Mouse (Mus musculus): ENCODE data around the gene Zfp414. TPM values are rescaled to one million over a fixed set of nuclear protein-coding genes. Genes with fewer than 3 reads are reported as not detected.

Gene Zfp414
- polyA plus RNA-seq, 1 experiment from 2014 or later = 54.3 TPM

DNA sequence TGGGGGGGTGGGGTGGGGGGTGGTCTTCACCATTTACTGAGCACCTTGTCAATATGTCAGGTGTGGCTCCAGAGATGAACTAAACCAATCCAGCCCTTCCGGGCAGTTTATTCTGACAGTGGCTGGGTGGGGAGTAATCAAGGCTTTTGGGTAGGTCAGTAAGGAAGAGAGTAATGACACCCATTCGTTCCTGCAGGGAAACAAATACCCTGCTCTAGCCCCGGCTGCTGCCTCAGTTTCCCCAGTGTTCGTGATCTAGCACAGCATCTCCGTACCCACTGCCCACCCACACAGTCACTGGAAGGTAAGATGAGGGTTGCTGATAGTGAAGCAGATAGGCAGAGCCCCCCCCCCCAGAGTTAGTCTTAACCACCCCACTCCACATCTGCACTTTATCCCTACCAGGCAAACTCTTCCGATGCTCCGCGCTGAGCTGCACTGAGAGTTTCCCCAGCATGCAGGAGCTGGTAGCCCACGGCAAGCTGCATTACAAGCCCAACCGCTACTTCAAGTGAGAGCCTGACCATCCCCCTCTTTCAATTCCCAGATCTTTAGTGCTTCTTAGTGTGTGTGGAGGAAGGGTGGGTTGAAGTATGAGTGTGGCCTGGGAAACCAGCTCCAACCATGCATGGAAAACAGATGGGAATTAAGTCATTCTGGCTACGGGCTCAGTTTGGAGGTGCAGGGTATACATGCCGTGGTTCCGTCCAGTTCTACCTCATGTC lies 1.4 kb downstream of the Zfp414 start:
- WGBS = 89% methylated on average over 13 of the region's 13 CpGs
- no peaks in the 10 kb centered on the region for H3K9me3 ChIP-seq (replicated peaks)
- H3K4me3 ChIP-seq = peak overlapping the region; percentile 77
- no peaks in the 10 kb centered on the region for H3K27me3 ChIP-seq (ENCODE audit: low read depth, poor library complexity, severe bottlenecking)
- peaks cover 44% of the 10 kb centered on the region for H3K36me3 ChIP-seq
- peak overlapping the region; percentile 98; the same call in 1 of the 2 replicates for H3K27ac ChIP-seq (replicated peaks)
- peaks cover 26% of the 10 kb centered on the region for H3K4me1 ChIP-seq
- no peak for DNase-seq (ENCODE audit: low spot score)

GRCm38 (mm10) chr17:33631236-33631635 lies 2.3 kb downstream of the Zfp414 start:
- no peaks in the 10 kb centered on the region for H3K27me3 ChIP-seq (ENCODE audit: low read depth, poor library complexity, severe bottlenecking)
- 95% methylated on average over 9 of the region's 9 CpGs for WGBS
- H3K9me3 ChIP-seq (replicated peaks) = no peaks in the 10 kb centered on the region
- DNase-seq (ENCODE audit: low spot score) = peak; percentile 7
- peaks cover 26% of the 10 kb centered on the region for H3K4me1 ChIP-seq
- no peak overlapping the region for H3K4me3 ChIP-seq
- H3K27ac ChIP-seq (replicated peaks) = no peak overlapping the region
- peaks cover 49% of the 10 kb centered on the region for H3K36me3 ChIP-seq

GRCm38 (mm10) chr17:33631796-33632195 lies 2.9 kb downstream of the Zfp414 start:
- Histone ChIP-seq H3K4me3 (no peak overlapping the region), H3K36me3 (peaks cover 52% of the 10 kb centered on the region), H3K27ac (replicated peaks) (no peak overlapping the region), H3K27me3 (ENCODE audit: low read depth, poor library complexity, severe bottlenecking) (no peaks in the 10 kb centered on the region), H3K4me1 (peaks cover 26% of the 10 kb centered on the region), H3K9me3 (replicated peaks) (no peaks in the 10 kb centered on the region)
- no peak for DNase-seq (ENCODE audit: low spot score)
- 92% methylated on average over 5 of the region's 5 CpGs for WGBS

DNA sequence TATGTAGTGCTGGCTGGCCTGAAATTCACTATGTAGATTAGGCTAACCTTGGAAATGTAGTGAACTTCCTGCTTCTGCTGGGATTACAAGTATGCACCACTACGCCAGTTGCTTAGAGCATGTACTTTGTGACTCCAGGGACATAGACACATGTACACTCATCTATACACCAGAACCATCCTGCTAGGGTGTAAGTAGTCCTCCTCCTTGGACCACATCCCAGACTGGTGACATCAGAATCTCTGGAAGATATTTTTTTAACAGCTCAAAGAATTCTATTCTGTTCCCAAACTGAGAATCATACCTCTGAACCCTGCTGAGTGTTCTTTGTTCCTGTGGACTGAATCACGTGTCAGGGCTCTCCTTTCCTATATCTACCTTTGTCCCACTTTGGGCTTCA lies 8.1 kb downstream of the Zfp414 start:
- peaks cover 78% of the 10 kb centered on the region for H3K36me3 ChIP-seq
- no peaks in the 10 kb centered on the region for H3K27me3 ChIP-seq (ENCODE audit: low read depth, poor library complexity, severe bottlenecking)
- H3K27ac ChIP-seq (replicated peaks) = no peak overlapping the region
- no peak overlapping the region for H3K4me3 ChIP-seq
- DNase-seq (ENCODE audit: low spot score) = no peak
- H3K4me1 ChIP-seq = no peaks in the 10 kb centered on the region
- WGBS = 92% methylated on average over 2 of the region's 2 CpGs
- no peaks in the 10 kb centered on the region for H3K9me3 ChIP-seq (replicated peaks)

GRCm38 (mm10) chr17:33637516-33638276 lies 8.8 kb downstream of the Zfp414 start, which contains the start of gene Pram1:
Pram1 (plus strand) TSS chr17:33638056.
- WGBS = 91% methylated on average over 4 of the region's 4 CpGs
- DNase-seq (ENCODE audit: low spot score) = no peak

GRCm38 (mm10) chr17:33639743-33640142 lies 10.9 kb downstream of the Zfp414 start:
- no peaks in the 10 kb centered on the region for H3K27me3 ChIP-seq (ENCODE audit: low read depth, poor library complexity, severe bottlenecking)
- no peak overlapping the region for H3K4me3 ChIP-seq
- DNase-seq (ENCODE audit: low spot score) = no peak
- no peaks in the 10 kb centered on the region for H3K4me1 ChIP-seq
- no peaks in the 10 kb centered on the region for H3K9me3 ChIP-seq (replicated peaks)
- WGBS = 73% methylated on average over 6 of the region's 6 CpGs
- peaks cover 84% of the 10 kb centered on the region for H3K36me3 ChIP-seq
- H3K27ac ChIP-seq (replicated peaks) = no peak overlapping the region

More at GRCm38 (mm10) chr17:33637516-33638276, 8.8 kb downstream of the Zfp414 start, which contains the start of gene Pram1:
- Histone ChIP-seq H3K4me3 (no peak within 1 kb of the TSS), H3K4me1 (no peaks in the 10 kb centered on the region), H3K27me3 (ENCODE audit: low read depth, poor library complexity, severe bottlenecking) (no peaks in the 10 kb centered on the region), H3K27ac (replicated peaks) (no peak within 1 kb of the TSS), H3K36me3 (peaks cover 81% of the 10 kb centered on the region), H3K9me3 (replicated peaks) (no peaks in the 10 kb centered on the region)

DNA sequence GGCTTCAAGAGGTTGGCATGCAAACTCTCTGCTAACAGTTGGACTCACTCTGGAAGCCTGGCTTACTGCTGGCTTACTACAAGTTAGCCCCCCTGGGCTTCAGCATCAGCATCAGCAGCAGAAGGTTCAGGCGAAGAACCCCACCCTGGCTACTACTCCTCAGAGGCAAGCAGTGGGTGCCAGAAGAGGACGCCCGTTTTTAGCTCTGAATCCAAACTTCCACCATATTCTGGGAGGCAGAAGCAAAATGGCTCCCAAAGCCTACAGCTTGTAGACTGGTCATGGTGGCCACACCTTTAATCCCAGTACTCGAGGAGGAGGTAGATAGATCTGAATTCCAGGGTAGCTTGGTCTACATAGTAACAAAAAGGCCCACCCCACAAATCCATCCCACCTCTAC lies 15.2 kb downstream of the Zfp414 start:
- no peak for DNase-seq (ENCODE audit: low spot score)
- H3K9me3 ChIP-seq (replicated peaks) = no peaks in the 10 kb centered on the region
- no peak overlapping the region for H3K27ac ChIP-seq (replicated peaks)
- H3K36me3 ChIP-seq = peaks cover 93% of the 10 kb centered on the region
- no peaks in the 10 kb centered on the region for H3K4me1 ChIP-seq
- no peaks in the 10 kb centered on the region for H3K27me3 ChIP-seq (ENCODE audit: low read depth, poor library complexity, severe bottlenecking)
- no peak overlapping the region for H3K4me3 ChIP-seq
- 95% methylated on average over 4 of the region's 4 CpGs for WGBS

- 96% methylated on average over 8 of the region's 8 CpGs for WGBS
- no peaks in the 10 kb centered on the region for H3K9me3 ChIP-seq (replicated peaks)
Observed at GRCm38 (mm10) chr17:33645073-33645472, 16.2 kb downstream of the Zfp414 start.

DNA sequence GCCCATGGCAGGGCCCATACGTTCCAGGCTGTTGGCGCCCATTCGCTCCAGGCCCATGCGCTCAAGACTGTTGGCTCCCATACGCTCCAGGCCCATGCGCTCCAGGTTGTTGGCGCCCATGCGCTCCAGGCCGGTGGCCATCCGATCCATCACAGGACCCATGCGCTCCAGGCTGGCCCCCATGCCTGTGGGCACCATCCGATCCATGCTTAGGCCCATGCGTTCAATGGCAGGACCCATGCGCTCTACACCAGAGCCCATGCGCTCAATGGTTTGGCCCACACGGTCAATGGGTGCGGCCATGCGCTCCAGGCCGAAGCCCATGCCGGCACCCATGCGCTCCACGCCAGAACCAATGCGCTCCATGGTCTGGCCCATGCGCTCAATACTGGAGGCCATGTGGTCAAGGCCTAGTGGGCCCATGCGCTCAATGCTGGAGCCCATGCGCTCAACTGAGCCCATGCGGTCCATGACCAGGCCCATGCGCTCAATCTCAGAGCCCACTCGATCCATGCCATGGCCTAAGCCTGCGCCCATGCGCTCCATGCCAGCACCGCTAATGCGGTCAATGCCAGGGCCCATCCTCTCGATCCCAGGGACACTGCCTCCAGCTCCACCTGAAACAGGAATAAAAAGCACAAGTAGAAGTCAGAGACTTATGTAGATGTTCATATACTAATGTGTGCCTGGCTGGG lies 21.0 kb downstream of the Zfp414 start:
- Histone ChIP-seq H3K27ac (replicated peaks) (no peak overlapping the region), H3K4me3 (no peak overlapping the region), H3K9me3 (replicated peaks) (no peaks in the 10 kb centered on the region), H3K4me1 (no peaks in the 10 kb centered on the region), H3K36me3 (peaks cover 100% of the 10 kb centered on the region), H3K27me3 (ENCODE audit: low read depth, poor library complexity, severe bottlenecking) (no peaks in the 10 kb centered on the region)
- DNase-seq (ENCODE audit: low spot score) = no peak
- 98% methylated on average over 34 of the region's 34 CpGs for WGBS

More at GRCm38 (mm10) chr17:33645073-33645472, 16.2 kb downstream of the Zfp414 start:
- Histone ChIP-seq H3K4me3 (no peak overlapping the region), H3K27me3 (ENCODE audit: low read depth, poor library complexity, severe bottlenecking) (no peaks in the 10 kb centered on the region), H3K36me3 (peaks cover 96% of the 10 kb centered on the region), H3K27ac (replicated peaks) (no peak overlapping the region), H3K4me1 (no peaks in the 10 kb centered on the region)
- DNase-seq (ENCODE audit: low spot score) = no peak

GRCm38 (mm10) chr17:33666813-33667212 lies 37.9 kb downstream of the Zfp414 start:
- no peaks in the 10 kb centered on the region for H3K9me3 ChIP-seq (replicated peaks)
- H3K27ac ChIP-seq (replicated peaks) = no peak overlapping the region
- no peak overlapping the region for H3K4me3 ChIP-seq
- H3K27me3 ChIP-seq (ENCODE audit: low read depth, poor library complexity, severe bottlenecking) = no peaks in the 10 kb centered on the region
- H3K4me1 ChIP-seq = no peaks in the 10 kb centered on the region
- peaks cover 80% of the 10 kb centered on the region for H3K36me3 ChIP-seq
- no peak for DNase-seq (ENCODE audit: low spot score)
- WGBS = 88% methylated on average over 3 of the region's 3 CpGs

DNA sequence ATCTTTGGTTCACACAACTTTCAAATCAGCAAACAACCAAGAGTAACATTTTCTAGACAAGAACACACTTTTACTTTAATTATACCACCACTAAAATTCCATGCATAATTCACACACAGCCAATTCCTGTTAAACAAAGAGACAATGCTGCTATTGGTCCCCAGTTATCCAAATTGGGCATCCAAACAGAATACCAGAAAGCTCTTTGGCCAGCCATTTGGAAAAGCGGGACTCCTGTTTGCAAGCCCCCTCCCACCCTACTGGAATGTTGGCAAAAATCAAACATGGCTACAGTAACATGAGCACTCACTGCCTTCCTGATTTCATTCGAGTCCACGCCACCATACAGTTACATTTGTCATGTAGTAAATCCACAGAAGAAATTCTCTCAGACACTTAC lies 40.8 kb downstream of the Zfp414 start:
- Histone ChIP-seq H3K4me3 (no peak overlapping the region), H3K27me3 (ENCODE audit: low read depth, poor library complexity, severe bottlenecking) (no peaks in the 10 kb centered on the region), H3K27ac (replicated peaks) (no peak overlapping the region), H3K36me3 (peaks cover 68% of the 10 kb centered on the region), H3K9me3 (replicated peaks) (no peaks in the 10 kb centered on the region), H3K4me1 (no peaks in the 10 kb centered on the region)
- WGBS = 98% methylated on average over 3 of the region's 3 CpGs
- DNase-seq (ENCODE audit: low spot score) = no peak

DNA sequence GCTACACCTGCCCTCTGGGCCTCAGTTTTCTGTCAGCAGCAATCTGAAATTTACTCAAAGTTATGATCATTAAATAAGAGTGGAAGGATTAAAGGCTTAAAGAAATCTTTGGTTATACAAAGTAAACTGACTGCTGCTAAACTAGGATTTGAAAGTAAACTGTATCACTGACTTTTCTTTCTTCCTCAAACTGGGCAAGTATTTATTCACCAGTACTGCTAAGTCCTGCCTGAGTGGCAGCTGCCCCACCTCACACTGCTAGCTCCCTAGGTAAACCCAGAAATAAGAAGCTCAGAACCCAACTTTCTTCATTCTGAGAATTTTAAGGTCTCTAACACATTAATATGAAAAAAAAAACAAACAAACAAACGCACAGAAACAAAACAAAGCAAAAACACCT lies 44.9 kb downstream of the Zfp414 start:
- DNase-seq (ENCODE audit: low spot score) = no peak
- peaks cover 59% of the 10 kb centered on the region for H3K36me3 ChIP-seq
- peaks cover 6% of the 10 kb centered on the region; the same call in 1 of the 2 replicates for H3K4me1 ChIP-seq
- no peaks in the 10 kb centered on the region for H3K27me3 ChIP-seq (ENCODE audit: low read depth, poor library complexity, severe bottlenecking)
- H3K27ac ChIP-seq (replicated peaks) = no peak overlapping the region
- 83% methylated on average over 1 of the region's 1 CpGs for WGBS
- H3K4me3 ChIP-seq = no peak overlapping the region
- H3K9me3 ChIP-seq (replicated peaks) = no peaks in the 10 kb centered on the region
